Mouse (Mus musculus): ENCODE measurements around the gene Ap1m2. TPM values are rescaled to one million over a fixed set of nuclear protein-coding genes. Genes with fewer than 3 reads are reported as not detected.

The Ap1m2 gene
- polyA plus RNA-seq, 2 experiments = 0.07 to 0.24 TPM

DNA sequence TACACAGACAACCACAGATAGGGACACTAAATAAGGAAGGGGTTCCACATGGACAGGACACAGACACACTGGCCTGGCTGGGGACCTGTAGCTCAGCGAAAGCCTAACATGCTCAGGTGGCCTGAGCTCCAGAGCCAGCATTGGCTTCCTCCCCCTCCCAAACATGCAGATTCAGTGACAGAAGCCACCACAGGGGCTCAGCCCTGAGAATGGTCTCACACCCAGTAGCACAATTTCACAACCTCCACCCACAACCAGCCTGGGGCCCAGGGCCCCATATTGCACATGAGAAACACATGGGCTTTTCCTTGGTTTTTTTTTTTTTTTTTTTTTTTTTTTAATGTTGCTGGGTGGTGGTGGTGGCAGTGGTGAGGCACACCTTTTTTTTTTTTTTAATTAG, 65.8 kb downstream of the Ap1m2 start:
- no peak overlapping the region for H3K27ac ChIP-seq
- DNase-seq (ENCODE audit: low read depth in 3 of 3, low spot score in 3 of 3) (no peak), ATAC-seq (ENCODE audit: insufficient read depth) (no peak)
- 71% methylated on average over 1 of the region's 1 CpGs for WGBS (ENCODE audit: insufficient replicate concordance)
- H3K4me1 ChIP-seq (replicated peaks; ENCODE audit: control insufficient read depth in 2 of 2, insufficient read depth in 2 of 2, low read length in 1 of 2) = no peaks in the 10 kb centered on the region
- peaks cover 2% of the 10 kb centered on the region; the same call in 1 of the 2 replicates for H3K9me3 ChIP-seq (ENCODE audit: control insufficient read depth, low read length)
- H3K4me3 ChIP-seq (ENCODE audit: insufficient read depth in 1 of 2, low read depth in 2 of 2, low read length in 2 of 2) = no peak overlapping the region
- no peak for TF ChIP-seq EP300 (IDR thresholded peaks at IDR 0.05; ENCODE audit: low read depth)
- no peak for TF ChIP-seq CTCF (IDR thresholded peaks at IDR 0.05; ENCODE audit: low read depth)
- peaks cover 93% of the 10 kb centered on the region for H3K27me3 ChIP-seq (ENCODE audit: control insufficient read depth, insufficient read depth, low read length)
- H3K36me3 ChIP-seq (replicated peaks; ENCODE audit: control insufficient read depth, insufficient read depth, low read depth) = no peaks in the 10 kb centered on the region
- H3K4me2 ChIP-seq (ENCODE audit: low read depth) = no peak overlapping the region
- no peak overlapping the region for H3K9ac ChIP-seq (replicated peaks)

DNA sequence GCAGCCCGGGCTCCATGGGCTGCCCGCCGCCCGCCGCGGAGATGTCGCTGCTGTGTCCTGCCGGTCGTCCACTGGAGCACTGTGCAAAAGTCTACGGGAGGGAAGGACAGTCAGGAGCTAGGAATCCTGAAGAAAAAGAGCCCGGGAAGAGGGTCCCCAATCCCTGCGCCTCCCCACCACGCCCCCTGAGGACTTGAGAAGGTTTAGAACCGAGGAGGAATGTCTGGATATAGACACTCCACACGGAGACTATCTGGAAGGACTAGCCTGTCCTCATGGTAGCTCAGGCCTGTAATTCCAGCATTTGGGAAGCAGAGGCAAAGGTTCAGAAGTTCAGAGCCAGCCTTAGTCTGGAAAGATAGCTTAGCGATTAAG, 67.0 kb downstream of the Ap1m2 start:
- DNase-seq (ENCODE audit: low read depth in 3 of 3, low spot score in 3 of 3) (no peak), ATAC-seq (ENCODE audit: insufficient read depth) (no peak)
- H3K27me3 ChIP-seq (ENCODE audit: control insufficient read depth, insufficient read depth, low read length) = peaks cover 81% of the 10 kb centered on the region
- peak overlapping the region; percentile 41 for H3K4me2 ChIP-seq (ENCODE audit: low read depth)
- 4% methylated on average over 16 of the region's 16 CpGs for WGBS (ENCODE audit: insufficient replicate concordance)
- peaks cover 2% of the 10 kb centered on the region; the same call in 1 of the 2 replicates for H3K9me3 ChIP-seq (ENCODE audit: control insufficient read depth, low read length)
- no peak overlapping the region for H3K27ac ChIP-seq
- peaks cover 0 to 4% of the 10 kb centered on the region in 2 experiments; a peak in 1 of 4 replicates for H3K4me1 ChIP-seq (replicated peaks; ENCODE audit: control insufficient read depth in 2 of 2, insufficient read depth in 2 of 2, low read length in 1 of 2)
- no peak for TF ChIP-seq EP300 (IDR thresholded peaks at IDR 0.05; ENCODE audit: low read depth)
- H3K36me3 ChIP-seq (replicated peaks; ENCODE audit: control insufficient read depth, insufficient read depth, low read depth) = no peaks in the 10 kb centered on the region
- H3K9ac ChIP-seq (replicated peaks) = no peak overlapping the region
- peak overlapping the region in 1 of 2 experiments; percentile 18; a peak in 2 of 4 replicates for H3K4me3 ChIP-seq (ENCODE audit: insufficient read depth in 1 of 2, low read depth in 2 of 2, low read length in 2 of 2)

DNA sequence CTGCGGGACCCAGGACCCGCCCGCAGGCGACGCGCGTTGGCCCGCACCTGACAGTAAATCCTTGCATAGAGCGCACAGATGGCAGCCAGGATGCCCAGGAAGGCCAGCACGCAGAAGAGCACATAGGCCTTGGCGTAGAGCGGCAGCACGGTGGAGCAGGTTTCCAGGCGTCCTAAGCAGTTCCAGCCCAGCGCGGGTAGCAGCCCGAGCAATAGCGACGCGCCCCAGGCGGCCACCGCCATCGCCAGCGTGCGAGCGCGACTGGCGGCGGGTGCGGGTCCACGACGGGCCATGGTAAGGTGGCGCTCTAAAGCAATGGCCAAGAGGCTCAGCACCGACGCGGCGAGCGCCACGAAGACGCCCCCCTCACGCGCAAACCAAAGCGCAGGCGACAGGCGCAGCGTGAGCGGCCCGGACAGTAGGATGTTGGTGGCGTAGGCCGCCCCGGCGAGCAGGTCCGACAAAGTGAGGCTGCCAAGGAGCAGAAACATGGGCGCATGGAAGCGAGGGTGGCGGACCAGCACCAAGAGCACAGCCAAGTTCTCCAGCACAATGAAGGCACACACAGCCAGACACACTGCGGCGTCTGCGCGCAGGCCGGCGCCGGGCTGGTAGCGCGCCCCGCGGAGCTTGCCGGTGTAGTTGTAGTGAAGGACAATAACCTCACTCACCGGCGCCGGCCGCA, 67.6 kb downstream of the Ap1m2 start:
- H3K27ac ChIP-seq = no peak overlapping the region
- H3K9me3 ChIP-seq (ENCODE audit: control insufficient read depth, low read length) = peaks cover 2% of the 10 kb centered on the region; the same call in 1 of the 2 replicates
- DNase-seq (ENCODE audit: low read depth in 3 of 3, low spot score in 3 of 3) (no peak), ATAC-seq (ENCODE audit: insufficient read depth) (no peak)
- WGBS (ENCODE audit: insufficient replicate concordance) = under 1% methylated on average over 72 of the region's 72 CpGs
- peak overlapping the region; percentile 3 to 18 for H3K4me3 ChIP-seq (ENCODE audit: insufficient read depth in 1 of 2, low read depth in 2 of 2, low read length in 2 of 2)
- H3K9ac ChIP-seq (replicated peaks) = no peak overlapping the region
- no peak for TF ChIP-seq EP300 (IDR thresholded peaks at IDR 0.05; ENCODE audit: low read depth)
- TF ChIP-seq CTCF (IDR thresholded peaks at IDR 0.05; ENCODE audit: low read depth) = no peak
- no peaks in the 10 kb centered on the region for H3K36me3 ChIP-seq (replicated peaks; ENCODE audit: control insufficient read depth, insufficient read depth, low read depth)
- H3K4me1 ChIP-seq (replicated peaks; ENCODE audit: control insufficient read depth in 2 of 2, insufficient read depth in 2 of 2, low read length in 1 of 2) = peaks cover 2 to 5% of the 10 kb centered on the region in 2 experiments
- peaks cover 76% of the 10 kb centered on the region for H3K27me3 ChIP-seq (ENCODE audit: control insufficient read depth, insufficient read depth, low read length)
- peak overlapping the region; percentile 41 for H3K4me2 ChIP-seq (ENCODE audit: low read depth)

Other genes starting within 250 kb of the Ap1m2 start
- gene Zglp1, start 245.2 kb downstream of the Ap1m2 start, polyA plus RNA-seq (2012; rRNA removed) = 0.21 and 0.49 TPM in 2 replicates
- gene Zglp1, start 245.2 kb downstream of the Ap1m2 start, polyA plus RNA-seq (2014; fragmentation: Nextera tagmentation; extraction: Ambion mirVana) = 0.57 TPM in 1 of 2 replicates, not detected in the other
- 0.47 and 0.94 TPM in 2 replicates for gene Gm49373, start 239.2 kb downstream of the Ap1m2 start, polyA plus RNA-seq (2012; rRNA removed)
- gene Gm49373, start 239.2 kb downstream of the Ap1m2 start, polyA plus RNA-seq (2014; fragmentation: Nextera tagmentation; extraction: Ambion mirVana) = 0.32 and 0.46 TPM in 2 replicates
- 27.5 and 31.1 TPM in 2 replicates for gene Fdx1l, start 238.7 kb downstream of the Ap1m2 start, polyA plus RNA-seq (2012; rRNA removed)
- 37.3 and 37.9 TPM in 2 replicates for gene Fdx1l, start 238.7 kb downstream of the Ap1m2 start, polyA plus RNA-seq (2014; fragmentation: Nextera tagmentation; extraction: Ambion mirVana)
- 2.4 and 5.6 TPM in 2 replicates for gene Gm38431, start 220.3 kb downstream of the Ap1m2 start, polyA plus RNA-seq (2012; rRNA removed)
- gene Gm38431, start 220.3 kb downstream of the Ap1m2 start, polyA plus RNA-seq (2014; fragmentation: Nextera tagmentation; extraction: Ambion mirVana) = 0.91 and 1.5 TPM in 2 replicates
- gene Raver1, start 220.3 kb downstream of the Ap1m2 start, polyA plus RNA-seq (2012; rRNA removed) = 21.4 and 23.4 TPM in 2 replicates
- gene Raver1, start 220.3 kb downstream of the Ap1m2 start, polyA plus RNA-seq (2014; fragmentation: Nextera tagmentation; extraction: Ambion mirVana) = 23.4 and 28.4 TPM in 2 replicates
- 5.7 and 6.2 TPM in 2 replicates for gene Tyk2, start 181.1 kb downstream of the Ap1m2 start, polyA plus RNA-seq (2012; rRNA removed)
- gene Tyk2, start 181.1 kb downstream of the Ap1m2 start, polyA plus RNA-seq (2014; fragmentation: Nextera tagmentation; extraction: Ambion mirVana) = 4.0 and 5.1 TPM in 2 replicates
- gene Cdc37, start 162.4 kb downstream of the Ap1m2 start, polyA plus RNA-seq (2012; rRNA removed) = 36.8 and 123 TPM in 2 replicates
- gene Cdc37, start 162.4 kb downstream of the Ap1m2 start, polyA plus RNA-seq (2014; fragmentation: Nextera tagmentation; extraction: Ambion mirVana) = 118 and 129 TPM in 2 replicates
- 1.3 and 1.4 TPM in 2 replicates for gene Pde4a, start 146.6 kb downstream of the Ap1m2 start, polyA plus RNA-seq (2012; rRNA removed)
- 1.1 and 1.4 TPM in 2 replicates for gene Pde4a, start 146.6 kb downstream of the Ap1m2 start, polyA plus RNA-seq (2014; fragmentation: Nextera tagmentation; extraction: Ambion mirVana)
- gene Keap1, start 73.0 kb downstream of the Ap1m2 start, polyA plus RNA-seq (2012; rRNA removed) = 15.1 and 15.8 TPM in 2 replicates
- 15.6 and 16.4 TPM in 2 replicates for gene Keap1, start 73.0 kb downstream of the Ap1m2 start, polyA plus RNA-seq (2014; fragmentation: Nextera tagmentation; extraction: Ambion mirVana)
- 0.06 TPM in 2 replicates for gene S1pr5, start 63.9 kb downstream of the Ap1m2 start, polyA plus RNA-seq (2012; rRNA removed)
- 0.09 and 0.10 TPM in 2 replicates for gene S1pr5, start 63.9 kb downstream of the Ap1m2 start, polyA plus RNA-seq (2014; fragmentation: Nextera tagmentation; extraction: Ambion mirVana)
- 21.5 and 38.9 TPM in 2 replicates for gene Atg4d, start 47.0 kb downstream of the Ap1m2 start, polyA plus RNA-seq (2012; rRNA removed)
- gene Atg4d, start 47.0 kb downstream of the Ap1m2 start, polyA plus RNA-seq (2014; fragmentation: Nextera tagmentation; extraction: Ambion mirVana) = 69.3 and 78.1 TPM in 2 replicates
- 14.4 and 21.9 TPM in 2 replicates for gene Kri1, start 24.4 kb downstream of the Ap1m2 start, polyA plus RNA-seq (2012; rRNA removed)
- gene Kri1, start 24.4 kb downstream of the Ap1m2 start, polyA plus RNA-seq (2014; fragmentation: Nextera tagmentation; extraction: Ambion mirVana) = 3.9 and 5.0 TPM in 2 replicates
- gene Cdkn2d, start 20.9 kb downstream of the Ap1m2 start, polyA plus RNA-seq (2012; rRNA removed) = 70.5 and 74.4 TPM in 2 replicates
- 116 and 119 TPM in 2 replicates for gene Cdkn2d, start 20.9 kb downstream of the Ap1m2 start, polyA plus RNA-seq (2014; fragmentation: Nextera tagmentation; extraction: Ambion mirVana)
- 10.0 TPM in 2 replicates for gene Slc44a2, start 8.4 kb upstream of the Ap1m2 start, polyA plus RNA-seq (2012; rRNA removed)
- gene Slc44a2, start 8.4 kb upstream of the Ap1m2 start, polyA plus RNA-seq (2014; fragmentation: Nextera tagmentation; extraction: Ambion mirVana) = 11.6 and 12.7 TPM in 2 replicates
- 23.3 and 28.2 TPM in 2 replicates for gene Ilf3, start 55.5 kb upstream of the Ap1m2 start, polyA plus RNA-seq (2012; rRNA removed)
- 33.5 and 36.8 TPM in 2 replicates for gene Ilf3, start 55.5 kb upstream of the Ap1m2 start, polyA plus RNA-seq (2014; fragmentation: Nextera tagmentation; extraction: Ambion mirVana)
- gene Qtrt1, start 99.5 kb upstream of the Ap1m2 start, polyA plus RNA-seq (2012; rRNA removed) = 20.0 and 25.4 TPM in 2 replicates
- gene Qtrt1, start 99.5 kb upstream of the Ap1m2 start, polyA plus RNA-seq (2014; fragmentation: Nextera tagmentation; extraction: Ambion mirVana) = 20.0 and 20.9 TPM in 2 replicates
- gene Dnm2, start 112.6 kb upstream of the Ap1m2 start, polyA plus RNA-seq (2012; rRNA removed) = 30.7 and 31.6 TPM in 2 replicates
- gene Dnm2, start 112.6 kb upstream of the Ap1m2 start, polyA plus RNA-seq (2014; fragmentation: Nextera tagmentation; extraction: Ambion mirVana) = 36.8 and 41.8 TPM in 2 replicates
- 14.8 and 16.3 TPM in 2 replicates for gene Tmed1, start 197.9 kb upstream of the Ap1m2 start, polyA plus RNA-seq (2012; rRNA removed)
- 24.8 and 26.4 TPM in 2 replicates for gene Tmed1, start 197.9 kb upstream of the Ap1m2 start, polyA plus RNA-seq (2014; fragmentation: Nextera tagmentation; extraction: Ambion mirVana)
- gene AB124611, start 213.8 kb upstream of the Ap1m2 start, polyA plus RNA-seq (2012; rRNA removed) = 5.3 and 5.7 TPM in 2 replicates
- 2.1 and 2.3 TPM in 2 replicates for gene AB124611, start 213.8 kb upstream of the Ap1m2 start, polyA plus RNA-seq (2014; fragmentation: Nextera tagmentation; extraction: Ambion mirVana)
- gene Carm1, start 234.6 kb upstream of the Ap1m2 start, polyA plus RNA-seq (2012; rRNA removed) = 25.6 and 26.4 TPM in 2 replicates
- gene Carm1, start 234.6 kb upstream of the Ap1m2 start, polyA plus RNA-seq (2014; fragmentation: Nextera tagmentation; extraction: Ambion mirVana) = 13.6 and 17.1 TPM in 2 replicates

Measured in liver, embryonic 14.5 days (tissue).